Mouse (Mus musculus): ENCODE measurements around the gene Oprd1. TPM values are rescaled to one million over a fixed set of nuclear protein-coding genes. Genes with fewer than 3 reads are reported as not detected.

Gene Oprd1
- polyA plus RNA-seq (2016; fragmentation: Nextera tagmentation; extraction: Ambion mirVana): 0.08 and 0.18 TPM in 2 replicates

GRCm38 (mm10) chr4:132144080-132144841, at the start of gene Oprd1:
Gene Oprd1 (minus strand): TSS chr4:132144486.
- Histone ChIP-seq H3K27me3 (peaks cover 63% of the 10 kb centered on the region), H3K36me3 (no peaks in the 10 kb centered on the region), H3K4me3 (peak within 1 kb of the TSS; percentile 42), H3K9ac (peak within 1 kb of the TSS; percentile 32; the same call in 1 of the 2 replicates), H3K4me2 (replicated peaks) (peak within 1 kb of the TSS; percentile 67), H3K4me1 (peaks cover 14% of the 10 kb centered on the region), H3K27ac (no peak within 1 kb of the TSS), H3K9me3 (replicated peaks) (no peaks in the 10 kb centered on the region)
- 1% methylated on average over 89 of the region's 89 CpGs for WGBS
- no peak for ATAC-seq (ENCODE audit: low FRiP score)

- Histone ChIP-seq H3K4me2 (replicated peaks) (no peak overlapping the region), H3K27me3 (no peaks in the 10 kb centered on the region), H3K4me3 (no peak overlapping the region), H3K36me3 (peaks cover 40% of the 10 kb centered on the region), H3K9me3 (replicated peaks) (no peaks in the 10 kb centered on the region), H3K27ac (no peak overlapping the region), H3K9ac (no peak overlapping the region), H3K4me1 (no peaks in the 10 kb centered on the region)
- no peak for ATAC-seq (ENCODE audit: low FRiP score)
- WGBS: 94% methylated on average over 2 of the region's 2 CpGs
These were observed 43.6 kb upstream of the Oprd1 start for GRCm38 (mm10) chr4:132187826-132188401.

GRCm38 (mm10) chr4:132183162-132183561, 38.9 kb upstream of the Oprd1 start:
- H3K27ac ChIP-seq: no peak overlapping the region
- no peak overlapping the region for H3K4me2 ChIP-seq (replicated peaks)
- H3K9ac ChIP-seq: no peak overlapping the region
- no peaks in the 10 kb centered on the region for H3K27me3 ChIP-seq
- 96% methylated on average over 3 of the region's 3 CpGs for WGBS
- no peaks in the 10 kb centered on the region for H3K4me1 ChIP-seq
- H3K9me3 ChIP-seq (replicated peaks): no peaks in the 10 kb centered on the region
- no peak overlapping the region for H3K4me3 ChIP-seq
- H3K36me3 ChIP-seq: peaks cover 35% of the 10 kb centered on the region
- no peak for ATAC-seq (ENCODE audit: low FRiP score)

GRCm38 (mm10) chr4:132181721-132182658, 37.7 kb upstream of the Oprd1 start:
- no peak overlapping the region for H3K27ac ChIP-seq
- peaks cover 31% of the 10 kb centered on the region for H3K36me3 ChIP-seq
- no peaks in the 10 kb centered on the region for H3K4me1 ChIP-seq
- H3K4me2 ChIP-seq (replicated peaks): no peak overlapping the region
- H3K9ac ChIP-seq: no peak overlapping the region
- 70% methylated on average over 22 of the region's 22 CpGs for WGBS
- no peaks in the 10 kb centered on the region for H3K9me3 ChIP-seq (replicated peaks)
- no peak for ATAC-seq (ENCODE audit: low FRiP score)
- H3K27me3 ChIP-seq: no peaks in the 10 kb centered on the region
- no peak overlapping the region for H3K4me3 ChIP-seq

- no peak for ATAC-seq (ENCODE audit: low FRiP score)
- peaks cover 29% of the 10 kb centered on the region for H3K36me3 ChIP-seq
- no peaks in the 10 kb centered on the region for H3K9me3 ChIP-seq (replicated peaks)
- no peak overlapping the region for H3K4me3 ChIP-seq
- no peaks in the 10 kb centered on the region for H3K4me1 ChIP-seq
- 74% methylated on average over 9 of the region's 9 CpGs for WGBS
- no peaks in the 10 kb centered on the region for H3K27me3 ChIP-seq
- no peak overlapping the region for H3K9ac ChIP-seq
- H3K27ac ChIP-seq: no peak overlapping the region
- no peak overlapping the region for H3K4me2 ChIP-seq (replicated peaks)
These were observed 36.4 kb upstream of the Oprd1 start for GRCm38 (mm10) chr4:132180710-132181109.

GRCm38 (mm10) chr4:132178630-132179059, 34.4 kb upstream of the Oprd1 start:
- H3K4me2 ChIP-seq (replicated peaks): no peak overlapping the region
- ATAC-seq (ENCODE audit: low FRiP score): peak; percentile 76
- H3K9me3 ChIP-seq (replicated peaks): no peaks in the 10 kb centered on the region
- no peak overlapping the region for H3K4me3 ChIP-seq
- H3K27ac ChIP-seq: no peak overlapping the region
- no peaks in the 10 kb centered on the region for H3K27me3 ChIP-seq
- no peak overlapping the region for H3K9ac ChIP-seq
- 7% methylated on average over 10 of the region's 10 CpGs for WGBS
- peaks cover 15% of the 10 kb centered on the region for H3K36me3 ChIP-seq
- H3K4me1 ChIP-seq: no peaks in the 10 kb centered on the region

GRCm38 (mm10) chr4:132176474-132176873, 32.2 kb upstream of the Oprd1 start:
- Histone ChIP-seq H3K36me3 (peaks cover 3% of the 10 kb centered on the region; the same call in 1 of the 2 replicates), H3K4me1 (0 out of 2 replicates have a peak, but pooled peaks cover 5% of the 10 kb centered on the region), H3K4me2 (replicated peaks) (no peak overlapping the region), H3K9ac (no peak overlapping the region), H3K4me3 (no peak overlapping the region), H3K9me3 (replicated peaks) (no peaks in the 10 kb centered on the region), H3K27ac (no peak overlapping the region), H3K27me3 (no peaks in the 10 kb centered on the region)
- WGBS: 60% methylated on average over 10 of the region's 10 CpGs
- ATAC-seq (ENCODE audit: low FRiP score): no peak

GRCm38 (mm10) chr4:132170891-132171290, 26.6 kb upstream of the Oprd1 start:
- Histone ChIP-seq H3K4me3 (no peak overlapping the region), H3K9me3 (replicated peaks) (no peaks in the 10 kb centered on the region), H3K27me3 (no peaks in the 10 kb centered on the region), H3K27ac (no peak overlapping the region), H3K4me1 (peaks cover 10% of the 10 kb centered on the region), H3K4me2 (replicated peaks) (no peak overlapping the region), H3K9ac (no peak overlapping the region), H3K36me3 (no peaks in the 10 kb centered on the region)
- ATAC-seq (ENCODE audit: low FRiP score): no peak
- 18% methylated on average over 7 of the region's 7 CpGs for WGBS

- WGBS: 83% methylated on average over 5 of the region's 5 CpGs
- no peak for ATAC-seq (ENCODE audit: low FRiP score)
These were observed 25.5 kb upstream of the Oprd1 start for GRCm38 (mm10) chr4:132169761-132170160.

GRCm38 (mm10) chr4:132169271-132169670, 25.0 kb upstream of the Oprd1 start:
- H3K4me1 ChIP-seq: peaks cover 16% of the 10 kb centered on the region
- H3K36me3 ChIP-seq: no peaks in the 10 kb centered on the region
- H3K4me2 ChIP-seq (replicated peaks): no peak overlapping the region
- no peaks in the 10 kb centered on the region for H3K9me3 ChIP-seq (replicated peaks)
- ATAC-seq (ENCODE audit: low FRiP score): no peak
- H3K27me3 ChIP-seq: no peaks in the 10 kb centered on the region
- 89% methylated on average over 3 of the region's 3 CpGs for WGBS
- no peak overlapping the region for H3K9ac ChIP-seq
- no peak overlapping the region for H3K27ac ChIP-seq
- no peak overlapping the region for H3K4me3 ChIP-seq

More at GRCm38 (mm10) chr4:132169761-132170160, 25.5 kb upstream of the Oprd1 start:
- no peak overlapping the region for H3K4me3 ChIP-seq
- no peak overlapping the region for H3K4me2 ChIP-seq (replicated peaks)
- H3K27me3 ChIP-seq: no peaks in the 10 kb centered on the region
- no peak overlapping the region for H3K27ac ChIP-seq
- no peak overlapping the region for H3K9ac ChIP-seq
- H3K4me1 ChIP-seq: peaks cover 16% of the 10 kb centered on the region
- H3K9me3 ChIP-seq (replicated peaks): no peaks in the 10 kb centered on the region
- H3K36me3 ChIP-seq: no peaks in the 10 kb centered on the region

- Histone ChIP-seq H3K4me1 (peaks cover 11% of the 10 kb centered on the region), H3K9me3 (replicated peaks) (no peaks in the 10 kb centered on the region), H3K27ac (no peak overlapping the region), H3K36me3 (no peaks in the 10 kb centered on the region), H3K4me3 (no peak overlapping the region), H3K27me3 (no peaks in the 10 kb centered on the region), H3K9ac (no peak overlapping the region), H3K4me2 (replicated peaks) (no peak overlapping the region)
- ATAC-seq (ENCODE audit: low FRiP score): no peak
- 88% methylated on average over 3 of the region's 3 CpGs for WGBS
These were observed 23.1 kb upstream of the Oprd1 start for GRCm38 (mm10) chr4:132167436-132167835.

Measured in hindbrain, embryonic 12.5 days (tissue).